In genomic region chr10:86473637-86474154, GRCm38 (mm10) we compare ENCODE assay signal across 9 mouse cellular contexts. TPM values are rescaled to one million over a fixed set of nuclear protein-coding genes. Genes with fewer than 3 reads are reported as not detected.
DNase-seq lines count a peak whose midpoint lies in the region; ATAC-seq and TF ChIP-seq lines count a peak whose summit lies in the region.
"Had no signal": no experiment of that assay in that cellular context is flagged by ENCODE, and none has a peak within 500 bp of the region (broad histone marks: within the 10 kb centered on the region; RNA-seq: fewer than 3 reads in every experiment).

No protein-coding gene starts in this region.

- no peaks in the 10 kb centered on the region for H3K27me3 ChIP-seq in testis, adult 2 months (ENCODE audit: control insufficient read depth, insufficient read depth, low read length)
- no peaks in the 10 kb centered on the region for H3K27me3 ChIP-seq in kidney, postnatal 0 days (ENCODE audit: insufficient read depth, low read length)
- no peaks in the 10 kb centered on the region for H3K27me3 ChIP-seq in midbrain, embryonic 14.5 days (ENCODE audit: control insufficient read depth, insufficient read depth, low read length)
- H3K27me3 ChIP-seq: limb, embryonic 12.5 days had no signal

- intact Hi-C loops in gastrocnemius, adult 2 months (cut with DNase I), result loop anchor here (2.0 to 10.0 kb wide), 2 partner anchors 25 to 261 kb away; partner anchors contain the start of gene Syn3
- intact Hi-C loops in gastrocnemius, postnatal 14 days (cut with DNase I; ENCODE audit: low total_unique reads), result no loop called here

- TF ChIP-seq CTCF in gastrocnemius, adult 2 months (IDR thresholded peaks at IDR 0.05), result peak; percentile 72
- TF ChIP-seq CTCF in testis, adult 2 months (IDR thresholded peaks at IDR 0.05; ENCODE audit: control insufficient read depth, insufficient read depth, insufficient replicate concordance, low read depth, low read length), result peak; percentile 31; the same call in 1 of the 2 replicates
- TF ChIP-seq CTCF in kidney, postnatal 0 days (IDR thresholded peaks at IDR 0.05; ENCODE audit: low read depth), result peak; percentile 84

- DNase-seq in gastrocnemius, adult 2 months, result no peak
- no peak for DNase-seq in gastrocnemius, postnatal 14 days
- no peak for DNase-seq in testis, postnatal 14 days (ENCODE audit: low spot score)
- peak; percentile 74 to 80 for DNase-seq in cerebellum, postnatal 10 days
- peak; percentile 86 for DNase-seq in kidney, postnatal 0 days (ENCODE audit: low spot score)
- peak; percentile 89 for DNase-seq in midbrain, embryonic 14.5 days
- DNase-seq in frontal cortex, postnatal 25 days (ENCODE audit: low spot score in 2 of 2), result no peak

- no peaks in the 10 kb centered on the region for H3K4me1 ChIP-seq in testis, adult 2 months (ENCODE audit: control insufficient read depth, insufficient read depth, low read length)
- H3K4me1 ChIP-seq in kidney, postnatal 0 days (replicated peaks; ENCODE audit: insufficient read depth, low read length), result no peaks in the 10 kb centered on the region
- H3K4me1 ChIP-seq in midbrain, embryonic 14.5 days (ENCODE audit: control insufficient read depth, insufficient read depth, low read length), result no peaks in the 10 kb centered on the region
- H3K4me1 ChIP-seq: limb, embryonic 12.5 days had no signal

- H3K9me3 ChIP-seq in kidney, postnatal 0 days (replicated peaks; ENCODE audit: low read length), result no peaks in the 10 kb centered on the region
- H3K9me3 ChIP-seq in midbrain, embryonic 14.5 days (ENCODE audit: control insufficient read depth, low read length), result no peaks in the 10 kb centered on the region
- H3K9me3 ChIP-seq: limb, embryonic 12.5 days had no signal

- H3K4me3 ChIP-seq in gastrocnemius, adult 2 months, result no peak overlapping the region
- H3K4me3 ChIP-seq in testis, adult 2 months (ENCODE audit: control insufficient read depth, low read depth, low read length), result no peak overlapping the region
- H3K4me3 ChIP-seq in kidney, postnatal 0 days (replicated peaks; ENCODE audit: low read depth, low read length), result no peak overlapping the region
- H3K4me3 ChIP-seq in midbrain, embryonic 14.5 days (replicated peaks; ENCODE audit: low read depth, low read length), result no peak overlapping the region
- H3K4me3 ChIP-seq: limb, embryonic 12.5 days had no signal

- no peak overlapping the region for H3K27ac ChIP-seq in gastrocnemius, adult 2 months
- no peak overlapping the region for H3K27ac ChIP-seq in testis, adult 2 months (ENCODE audit: control insufficient read depth, insufficient read depth, low read depth, low read length)
- H3K27ac ChIP-seq in kidney, postnatal 0 days, result no peak overlapping the region
- H3K27ac ChIP-seq in midbrain, embryonic 14.5 days (replicated peaks; ENCODE audit: low read depth, low read length), result no peak overlapping the region
- H3K27ac ChIP-seq: limb, embryonic 12.5 days had no signal

- ATAC-seq in kidney, postnatal 0 days (replicated peaks; ENCODE audit: low FRiP score, low read depth), result no peak
- no peak for ATAC-seq in midbrain, embryonic 14.5 days (ENCODE audit: low FRiP score, low TSS enrichment)

- H3K36me3 ChIP-seq in testis, adult 2 months (ENCODE audit: control insufficient read depth, insufficient read depth, low read length), result no peaks in the 10 kb centered on the region
- no peaks in the 10 kb centered on the region for H3K36me3 ChIP-seq in kidney, postnatal 0 days (ENCODE audit: insufficient read depth, low read length)
- H3K36me3 ChIP-seq in midbrain, embryonic 14.5 days (ENCODE audit: control insufficient read depth, insufficient read depth, low read length), result no peaks in the 10 kb centered on the region
- H3K36me3 ChIP-seq: limb, embryonic 12.5 days had no signal

- no peak overlapping the region for H3K4me2 ChIP-seq in kidney, postnatal 0 days (ENCODE audit: low read length)
- H3K4me2 ChIP-seq in midbrain, embryonic 14.5 days (ENCODE audit: low read length), result no peak overlapping the region
- H3K4me2 ChIP-seq: limb, embryonic 12.5 days had no signal

- WGBS in kidney, postnatal 0 days, result 38% methylated on average over 3 of the region's 3 CpGs
- 51% methylated on average over 3 of the region's 3 CpGs for WGBS in midbrain, embryonic 14.5 days

- no peak for TF ChIP-seq POLR2A in testis, adult 2 months (IDR thresholded peaks at IDR 0.05; ENCODE audit: control insufficient read depth, low read depth, low read length)

- H3K9ac ChIP-seq in kidney, postnatal 0 days (ENCODE audit: low read depth, low read length), result no peak overlapping the region
- H3K9ac ChIP-seq in midbrain, embryonic 14.5 days (replicated peaks; ENCODE audit: low read length), result no peak overlapping the region
- H3K9ac ChIP-seq: limb, embryonic 12.5 days had no signal

RNA-seq across cellular contexts. Expression of gene Syn3, which starts 25.0 kb away (rescaled TPM):
- total RNA-seq in gastrocnemius, adult 2 months (2021), result under 1 TPM; 0.28 TPM
- total RNA-seq in gastrocnemius, postnatal 14 days (2021), result under 1 TPM; 0.13 to 0.27 TPM
- polyA plus RNA-seq in testis, adult 2 months (2012; rRNA removed), result 0.47 and 0.84 TPM in 2 replicates
- 5.4 and 5.9 TPM in 2 replicates for polyA plus RNA-seq in kidney, postnatal 0 days (2015; fragmentation: Nextera tagmentation; extraction: Ambion mirVana)
- 24.3 and 25.6 TPM in 2 replicates for polyA plus RNA-seq in midbrain, embryonic 14.5 days (2014; fragmentation: Nextera tagmentation; extraction: Ambion mirVana)

Comparison
In these comparisons a context has a peak if more than half of its experiments do, and no peak if none do; other contexts are left out.
1. DNase-seq: peak in cerebellum, postnatal 10 days (2 of 2), kidney, postnatal 0 days (single experiment) and midbrain, embryonic 14.5 days (single experiment); none in gastrocnemius, adult 2 months (single experiment), gastrocnemius, postnatal 14 days (single experiment), testis, postnatal 14 days (single experiment) and frontal cortex, postnatal 25 days (0 of 2).
2. CTCF ChIP-seq: peak in every context shown above with its lines; median percentile 84 in kidney, postnatal 0 days; 72 in gastrocnemius, adult 2 months; 31 in testis, adult 2 months.